In genomic region chr7:111282314-111282713, GRCm38 (mm10) we compare ENCODE assay signal across 19 mouse cellular contexts.
DNase-seq lines count a peak whose midpoint lies in the region; ATAC-seq lines count a peak whose summit lies in the region.
"Had no signal": no experiment of that assay in that cellular context is flagged by ENCODE, and none has a peak within 500 bp of the region (broad histone marks: within the 10 kb centered on the region; RNA-seq: fewer than 3 reads in every experiment).

No protein-coding gene starts in this region.

- H3K27ac ChIP-seq in kidney, embryonic 14.5 days (ENCODE audit: low read depth, low read length), result peak overlapping the region; percentile 52; the same call in 1 of the 2 replicates
- H3K27ac ChIP-seq in limb, embryonic 10.5 days, result no peak overlapping the region
- H3K27ac ChIP-seq: limb, embryonic 13.5 days; liver, embryonic 15.5 days had no signal

- ATAC-seq in kidney, embryonic 14.5 days (ENCODE audit: low FRiP score, low TSS enrichment), result peak; percentile 94
- ATAC-seq: intestine, postnatal 0 days had no signal

- no peaks in the 10 kb centered on the region for H3K9me3 ChIP-seq in kidney, embryonic 14.5 days (ENCODE audit: control insufficient read depth, low read length)
- no peaks in the 10 kb centered on the region for H3K9me3 ChIP-seq in limb, embryonic 10.5 days (replicated peaks)
- H3K9me3 ChIP-seq: G1E; limb, embryonic 13.5 days; liver, embryonic 15.5 days had no signal

- H3K9ac ChIP-seq in kidney, embryonic 14.5 days (ENCODE audit: low read depth, low read length), result no peak overlapping the region
- H3K9ac ChIP-seq: limb, embryonic 13.5 days; liver, embryonic 15.5 days had no signal

- intact Hi-C loops in heart, postnatal 10 days (cut with DNase I), result no loop called here

- 5% methylated on average over 8 of the region's 8 CpGs for WGBS in kidney, embryonic 14.5 days
- WGBS in limb, embryonic 10.5 days, result 45% methylated on average over 8 of the region's 8 CpGs

- no peaks in the 10 kb centered on the region for H3K36me3 ChIP-seq in kidney, embryonic 14.5 days (ENCODE audit: control insufficient read depth, insufficient read depth, low read length)
- no peaks in the 10 kb centered on the region for H3K36me3 ChIP-seq in limb, embryonic 10.5 days
- H3K36me3 ChIP-seq: G1E; limb, embryonic 13.5 days; liver, embryonic 15.5 days had no signal

- H3K27me3 ChIP-seq in kidney, embryonic 14.5 days (ENCODE audit: control insufficient read depth, insufficient read depth, low read length), result no peaks in the 10 kb centered on the region
- no peaks in the 10 kb centered on the region for H3K27me3 ChIP-seq in limb, embryonic 10.5 days (ENCODE audit: low read depth, poor library complexity, severe bottlenecking)
- H3K27me3 ChIP-seq: liver, embryonic 15.5 days had no signal

- DNase-seq in NIH3T3 (ENCODE audit: low read depth), result peak; percentile 11
- DNase-seq in embryo, embryonic 10.5 days (ENCODE audit: low spot score), result peak; percentile 45
- DNase-seq in limb, embryonic 10.5 days (ENCODE audit: low spot score), result peak; percentile 38
- no peak for DNase-seq in heart, postnatal 10 days
- DNase-seq in adrenal gland, adult 8-10 months, result no peak
- no peak for DNase-seq in right cerebral cortex, adult 18-20 months
- no peak for DNase-seq in cerebellum, adult 9-11 months
- DNase-seq: adrenal gland, postnatal 10 days; cerebellum, adult 8-10 months; gastrocnemius, postnatal 14 days; heart, postnatal 36 days; lung, postnatal 14 days had no signal

- peaks cover 19% of the 10 kb centered on the region for H3K4me1 ChIP-seq in kidney, embryonic 14.5 days (ENCODE audit: control insufficient read depth, insufficient read depth, low read length)
- peaks cover 19% of the 10 kb centered on the region for H3K4me1 ChIP-seq in limb, embryonic 10.5 days
- H3K4me1 ChIP-seq: liver, embryonic 15.5 days had no signal

- H3K4me2 ChIP-seq in kidney, embryonic 14.5 days (replicated peaks; ENCODE audit: low read depth, low read length), result no peak overlapping the region; the same call in 1 of the 2 replicates
- H3K4me2 ChIP-seq: heart, embryonic 11.5 days; limb, embryonic 13.5 days; liver, embryonic 15.5 days; midbrain, embryonic 11.5 days had no signal

- no peak overlapping the region for H3K4me3 ChIP-seq in kidney, embryonic 14.5 days (ENCODE audit: low read length)
- H3K4me3 ChIP-seq in limb, embryonic 10.5 days, result no peak overlapping the region
- H3K4me3 ChIP-seq: limb, embryonic 13.5 days; liver, embryonic 15.5 days had no signal

Comparison
In these comparisons a context has a peak if more than half of its experiments do, and no peak if none do; other contexts are left out.
1. DNase-seq: peak in NIH3T3 (single experiment), embryo, embryonic 10.5 days (single experiment) and limb, embryonic 10.5 days (single experiment); none in heart, postnatal 10 days (0 of 2), adrenal gland, adult 8-10 months (single experiment), right cerebral cortex, adult 18-20 months (single experiment) and cerebellum, adult 9-11 months (single experiment).